Mouse (Mus musculus) heart, postnatal 0 days (tissue): ENCODE results near the gene Gapvd1.

Source experiments
- CTCF ChIP-seq: IDR thresholded peaks from 2 replicates; pipeline ENCODE4 v1.5.1; 2016; ENCODE audit warnings: antibody characterized with exemption, control low read depth, low read depth
- EP300 ChIP-seq: IDR thresholded peaks from 2 replicates; pipeline ENCODE4 v1.6.1; 2016; ENCODE audit warnings: antibody characterized with exemption, low read depth

DNA sequence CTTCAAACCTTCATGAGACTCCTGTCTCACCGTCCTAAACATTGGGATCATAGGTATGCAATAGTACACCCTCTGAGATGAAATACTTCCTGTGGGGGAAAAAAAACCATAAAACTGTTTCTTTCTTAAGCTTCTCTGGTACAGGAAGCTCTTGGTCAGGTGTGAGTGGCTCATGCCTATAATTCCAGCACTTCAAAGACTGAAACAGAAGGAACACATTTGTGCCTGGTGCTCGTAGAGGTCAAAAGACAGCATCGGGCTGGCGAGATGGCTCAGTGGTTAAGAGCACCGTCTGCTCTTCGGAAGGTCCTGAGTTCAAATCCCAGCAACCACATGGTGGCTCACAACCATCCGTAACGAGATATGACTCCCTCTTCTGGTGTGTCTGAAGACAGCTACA lies 10.6 kb downstream of the Gapvd1 start:
- TF ChIP-seq CTCF (no peak), EP300 (no peak)
